Mouse (Mus musculus): ENCODE results near the gene Fyn. TPM values are rescaled to one million over a fixed set of nuclear protein-coding genes. Genes with fewer than 3 reads are reported as not detected.

Fyn gene
- polyA plus RNA-seq, 1 experiment from 2014 or later: 61.4 TPM

GRCm38 (mm10) chr10:39486501-39487450, 118.1 kb downstream of the Fyn start:
- H3K4me1 ChIP-seq: peaks cover 73% of the 10 kb centered on the region
- H3K9ac ChIP-seq: no peak overlapping the region
- peak; percentile 48 for ATAC-seq
- H3K27me3 ChIP-seq: no peaks in the 10 kb centered on the region
- H3K9me3 ChIP-seq (replicated peaks): peaks cover 4% of the 10 kb centered on the region; the same call in 1 of the 2 replicates
- WGBS: 31% methylated on average over 11 of the region's 11 CpGs
- H3K4me2 ChIP-seq: no peak overlapping the region
- no peak overlapping the region for H3K4me3 ChIP-seq
- H3K36me3 ChIP-seq (ENCODE audit: poor library complexity, severe bottlenecking): peaks cover 7% of the 10 kb centered on the region
- peak overlapping the region; percentile 67 for H3K27ac ChIP-seq

GRCm38 (mm10) chr10:39487740-39488415, 119.2 kb downstream of the Fyn start:
- ATAC-seq: peak; percentile 41
- peak overlapping the region; percentile 67 for H3K27ac ChIP-seq
- H3K9ac ChIP-seq: peak overlapping the region; percentile 38; the same call in 1 of the 2 replicates

GRCm38 (mm10) chr10:39488542-39488941, 119.9 kb downstream of the Fyn start:
- no peak overlapping the region for H3K9ac ChIP-seq
- H3K27ac ChIP-seq: no peak overlapping the region
- H3K36me3 ChIP-seq (ENCODE audit: poor library complexity, severe bottlenecking): no peaks in the 10 kb centered on the region
- H3K9me3 ChIP-seq (replicated peaks): no peaks in the 10 kb centered on the region; the same call in 1 of the 2 replicates
- WGBS: 81% methylated on average over 3 of the region's 3 CpGs
- H3K4me2 ChIP-seq: no peak overlapping the region
- H3K27me3 ChIP-seq: no peaks in the 10 kb centered on the region
- no peak for ATAC-seq
- no peak overlapping the region for H3K4me3 ChIP-seq
- H3K4me1 ChIP-seq: peaks cover 74% of the 10 kb centered on the region

More at GRCm38 (mm10) chr10:39487740-39488415, 119.2 kb downstream of the Fyn start:
- H3K36me3 ChIP-seq (ENCODE audit: poor library complexity, severe bottlenecking): peaks cover 5% of the 10 kb centered on the region
- H3K9me3 ChIP-seq (replicated peaks): peaks cover 4% of the 10 kb centered on the region; the same call in 1 of the 2 replicates
- no peak overlapping the region for H3K4me3 ChIP-seq
- H3K27me3 ChIP-seq: no peaks in the 10 kb centered on the region
- no peak overlapping the region for H3K4me2 ChIP-seq
- 59% methylated on average over 14 of the region's 14 CpGs for WGBS
- H3K4me1 ChIP-seq: peaks cover 78% of the 10 kb centered on the region

DNA sequence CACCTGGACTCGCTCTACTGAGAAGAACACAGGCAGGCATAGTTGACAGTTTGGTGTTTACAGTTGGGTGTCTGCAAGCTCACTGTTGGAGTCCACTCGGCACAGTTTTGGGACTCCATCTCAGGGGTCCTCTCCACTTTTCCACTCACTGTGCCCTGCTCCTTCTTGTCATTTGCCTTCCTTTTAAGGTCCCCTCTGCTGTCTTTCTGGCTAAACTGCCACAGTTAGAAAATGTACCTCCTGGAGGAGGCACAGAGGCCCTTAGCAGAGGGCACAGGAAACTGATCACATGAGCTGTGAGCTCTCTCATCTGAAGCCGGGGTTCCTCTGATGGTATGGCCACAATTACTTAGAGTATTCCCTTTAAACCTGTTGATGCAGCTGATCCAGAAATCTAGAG, 120.3 kb downstream of the Fyn start:
- no peak for ATAC-seq
- WGBS: 91% methylated on average over 3 of the region's 3 CpGs
- H3K27ac ChIP-seq: no peak overlapping the region
- H3K9ac ChIP-seq: no peak overlapping the region
- H3K9me3 ChIP-seq (replicated peaks): no peaks in the 10 kb centered on the region; the same call in 1 of the 2 replicates
- no peaks in the 10 kb centered on the region for H3K27me3 ChIP-seq
- H3K4me1 ChIP-seq: peaks cover 71% of the 10 kb centered on the region
- no peaks in the 10 kb centered on the region for H3K36me3 ChIP-seq (ENCODE audit: poor library complexity, severe bottlenecking)
- H3K4me2 ChIP-seq: no peak overlapping the region
- H3K4me3 ChIP-seq: no peak overlapping the region

GRCm38 (mm10) chr10:39490349-39491121, 121.9 kb downstream of the Fyn start:
- WGBS: 73% methylated on average over 9 of the region's 9 CpGs
- peaks cover 60% of the 10 kb centered on the region for H3K4me1 ChIP-seq

DNA sequence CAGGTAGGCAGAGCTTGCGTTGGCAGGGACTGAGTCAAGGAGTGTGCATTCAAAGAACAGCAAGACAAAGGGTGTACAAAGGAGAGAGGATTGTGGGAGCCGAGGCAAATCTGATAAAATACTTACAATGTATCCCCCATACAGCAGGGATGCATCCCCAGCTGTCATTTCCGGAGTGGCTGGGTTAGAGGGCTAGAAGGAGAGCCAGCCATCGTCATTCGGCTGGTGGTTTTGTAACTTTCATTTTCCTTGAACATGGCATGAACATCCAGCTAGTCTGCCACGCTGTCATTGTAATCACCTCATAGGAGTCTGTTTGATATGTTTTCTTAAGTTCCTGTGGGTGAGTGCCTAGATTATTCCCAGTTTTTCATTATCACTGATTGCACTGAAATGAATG, 123.5 kb downstream of the Fyn start:
- Histone ChIP-seq H3K36me3 (ENCODE audit: poor library complexity, severe bottlenecking) (0 out of 2 replicates have a peak, but pooled peaks cover 2% of the 10 kb centered on the region), H3K27me3 (no peaks in the 10 kb centered on the region), H3K4me3 (no peak overlapping the region), H3K27ac (no peak overlapping the region), H3K4me1 (peaks cover 52% of the 10 kb centered on the region), H3K9ac (no peak overlapping the region), H3K4me2 (no peak overlapping the region), H3K9me3 (replicated peaks) (no peaks in the 10 kb centered on the region; the same call in 1 of the 2 replicates)
- WGBS: 86% methylated on average over 6 of the region's 6 CpGs
- no peak for ATAC-seq

More at GRCm38 (mm10) chr10:39490349-39491121, 121.9 kb downstream of the Fyn start:
- Histone ChIP-seq H3K9ac (no peak overlapping the region), H3K4me3 (no peak overlapping the region), H3K36me3 (ENCODE audit: poor library complexity, severe bottlenecking) (0 out of 2 replicates have a peak, but pooled peaks cover 2% of the 10 kb centered on the region), H3K27me3 (no peaks in the 10 kb centered on the region), H3K27ac (0 out of 2 replicates have a peak overlapping the region, but pooled peaks have one; percentile 2), H3K4me2 (no peak overlapping the region), H3K9me3 (replicated peaks) (no peaks in the 10 kb centered on the region; the same call in 1 of the 2 replicates)
- no peak for ATAC-seq

DNA sequence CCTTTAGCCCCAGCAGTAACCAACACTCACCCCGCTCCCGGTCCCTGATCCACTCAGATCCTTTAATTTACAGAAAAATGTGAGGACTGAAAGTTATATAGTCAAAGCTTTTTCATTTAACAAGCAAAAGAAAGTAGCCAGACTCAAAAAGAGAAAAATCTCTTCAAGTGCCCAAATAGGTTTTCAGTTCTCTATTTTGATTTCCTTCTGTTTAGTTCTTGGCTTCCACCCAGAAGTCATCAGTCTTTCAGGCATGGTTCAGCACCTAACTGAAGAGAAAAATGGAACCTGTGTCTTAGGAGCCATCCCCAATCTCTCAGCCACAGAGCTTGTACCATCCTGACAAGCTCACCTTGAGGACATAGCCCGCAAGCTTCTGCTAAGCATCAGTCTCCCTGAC, 124.4 kb downstream of the Fyn start:
- no peak for ATAC-seq
- no peak overlapping the region for H3K27ac ChIP-seq
- 96% methylated on average over 3 of the region's 3 CpGs for WGBS
- no peak overlapping the region for H3K9ac ChIP-seq
- H3K9me3 ChIP-seq (replicated peaks): no peaks in the 10 kb centered on the region; the same call in 1 of the 2 replicates
- peaks cover 52% of the 10 kb centered on the region for H3K4me1 ChIP-seq
- H3K36me3 ChIP-seq (ENCODE audit: poor library complexity, severe bottlenecking): 0 out of 2 replicates have a peak, but pooled peaks cover 2% of the 10 kb centered on the region
- no peaks in the 10 kb centered on the region for H3K27me3 ChIP-seq
- H3K4me2 ChIP-seq: no peak overlapping the region
- H3K4me3 ChIP-seq: no peak overlapping the region

DNA sequence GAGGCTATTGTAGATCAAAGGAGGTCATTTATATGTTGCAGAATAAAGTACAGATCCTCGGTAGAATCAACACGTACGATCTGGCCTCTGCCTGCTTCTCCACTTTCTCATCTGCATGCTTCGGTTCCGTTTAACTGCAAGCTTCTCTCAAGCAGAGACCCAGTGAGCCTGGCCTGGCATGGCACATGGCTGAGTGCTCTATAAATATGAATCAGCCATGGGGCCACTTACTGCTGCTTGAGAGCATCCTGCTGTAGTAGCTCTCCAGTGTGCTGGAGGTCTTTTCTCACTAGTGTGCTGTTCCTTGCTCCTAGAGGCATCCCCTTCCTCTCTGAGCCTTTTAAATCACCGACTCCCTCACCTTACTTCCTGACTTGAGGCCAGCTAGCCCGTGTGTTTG, 130.0 kb downstream of the Fyn start:
- H3K4me1 ChIP-seq: peaks cover 72% of the 10 kb centered on the region
- H3K36me3 ChIP-seq (ENCODE audit: poor library complexity, severe bottlenecking): 0 out of 2 replicates have a peak, but pooled peaks cover 2% of the 10 kb centered on the region
- H3K4me2 ChIP-seq: no peak overlapping the region
- H3K9me3 ChIP-seq (replicated peaks): no peaks in the 10 kb centered on the region
- WGBS: 72% methylated on average over 7 of the region's 7 CpGs
- ATAC-seq: no peak
- H3K4me3 ChIP-seq: no peak overlapping the region
- peak overlapping the region; percentile 59 for H3K27ac ChIP-seq
- H3K9ac ChIP-seq: 0 out of 2 replicates have a peak overlapping the region, but pooled peaks have one; percentile 23
- no peaks in the 10 kb centered on the region for H3K27me3 ChIP-seq

GRCm38 (mm10) chr10:39501571-39501970, 132.9 kb downstream of the Fyn start:
- H3K27ac ChIP-seq: peak overlapping the region; percentile 83
- H3K36me3 ChIP-seq (ENCODE audit: poor library complexity, severe bottlenecking): no peaks in the 10 kb centered on the region
- WGBS: 42% methylated on average over 10 of the region's 10 CpGs
- H3K4me1 ChIP-seq: peaks cover 87% of the 10 kb centered on the region
- no peak overlapping the region for H3K4me2 ChIP-seq
- H3K4me3 ChIP-seq: no peak overlapping the region
- ATAC-seq: no peak
- H3K27me3 ChIP-seq: no peaks in the 10 kb centered on the region
- H3K9ac ChIP-seq: peak overlapping the region; percentile 12
- H3K9me3 ChIP-seq (replicated peaks): no peaks in the 10 kb centered on the region

DNA sequence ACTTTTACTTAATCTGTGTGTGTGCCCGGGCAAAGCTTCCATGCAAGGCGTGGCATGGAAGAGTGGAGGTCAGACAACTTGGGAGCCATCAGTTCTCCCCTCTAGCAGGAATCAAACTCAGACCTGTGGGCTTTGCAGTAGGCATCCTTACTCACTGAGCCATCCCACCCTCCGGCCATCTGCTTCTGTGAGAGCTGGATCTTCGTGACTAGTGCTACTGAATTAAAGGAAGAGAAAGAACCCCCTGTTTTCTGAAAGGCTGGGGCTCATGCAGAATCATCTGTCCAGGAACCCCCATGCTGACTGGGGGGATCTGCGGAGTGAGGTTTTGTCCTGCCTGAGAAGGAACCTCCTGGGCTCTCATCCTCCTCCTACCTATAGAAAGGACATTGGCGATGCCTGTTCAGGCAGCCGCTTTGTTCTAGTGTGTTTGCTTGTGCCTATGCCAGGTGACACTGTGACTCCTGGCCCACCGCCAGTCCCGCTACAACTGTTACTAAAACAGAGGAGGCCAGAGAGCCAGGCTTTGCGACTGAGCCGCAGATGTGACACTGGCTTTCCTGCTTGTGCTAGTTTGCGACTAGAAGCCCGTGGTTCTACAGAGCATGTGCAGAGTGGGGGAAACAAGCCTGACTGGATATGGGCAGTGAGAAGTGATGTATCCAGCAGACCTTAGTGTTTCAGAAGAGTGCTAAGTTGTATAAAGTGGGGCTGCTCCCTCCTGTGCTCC, 133.5 kb downstream of the Fyn start:
- peak overlapping the region; percentile 12 for H3K9ac ChIP-seq
- H3K36me3 ChIP-seq (ENCODE audit: poor library complexity, severe bottlenecking): no peaks in the 10 kb centered on the region
- peaks cover 93% of the 10 kb centered on the region for H3K4me1 ChIP-seq
- peak overlapping the region; percentile 83 for H3K27ac ChIP-seq
- no peaks in the 10 kb centered on the region for H3K27me3 ChIP-seq
- no peaks in the 10 kb centered on the region for H3K9me3 ChIP-seq (replicated peaks)
- ATAC-seq: peak; percentile 48
- 42% methylated on average over 13 of the region's 13 CpGs for WGBS
- peak overlapping the region; percentile 33 for H3K4me2 ChIP-seq
- no peak overlapping the region for H3K4me3 ChIP-seq

DNA sequence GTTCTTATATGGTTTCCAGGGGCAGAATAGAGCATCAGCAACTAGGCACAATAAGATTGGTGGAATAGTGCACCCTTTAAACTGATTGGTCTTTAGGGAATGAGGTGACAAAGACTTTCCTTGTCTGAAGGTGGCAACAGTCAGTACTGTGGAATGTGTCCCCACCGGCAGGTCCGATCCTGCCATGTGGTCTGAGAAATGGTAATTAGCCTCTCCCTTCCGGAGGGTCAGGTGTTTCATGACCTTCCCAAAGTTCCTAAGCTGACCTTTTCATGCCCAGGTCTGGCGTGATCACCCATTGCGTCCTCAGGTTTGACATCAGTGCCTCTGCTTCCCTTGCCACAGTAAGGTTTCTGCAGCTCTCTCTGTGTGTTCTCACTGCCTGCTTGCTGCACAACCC, 134.7 kb downstream of the Fyn start:
- 77% methylated on average over 5 of the region's 5 CpGs for WGBS
- H3K36me3 ChIP-seq (ENCODE audit: poor library complexity, severe bottlenecking): no peaks in the 10 kb centered on the region
- no peak overlapping the region for H3K4me2 ChIP-seq
- no peak overlapping the region for H3K4me3 ChIP-seq
- ATAC-seq: no peak
- H3K4me1 ChIP-seq: peaks cover 92% of the 10 kb centered on the region
- no peak overlapping the region for H3K27ac ChIP-seq
- no peak overlapping the region for H3K9ac ChIP-seq
- no peaks in the 10 kb centered on the region for H3K27me3 ChIP-seq
- no peaks in the 10 kb centered on the region for H3K9me3 ChIP-seq (replicated peaks)

Measured in forebrain, embryonic 13.5 days (tissue).